In genomic region chr15:97802575-97802974, GRCm38 (mm10) we compare ENCODE assay signal across 11 mouse cellular contexts. TPM values are rescaled to one million over a fixed set of nuclear protein-coding genes. Genes with fewer than 3 reads are reported as not detected.
DNase-seq lines count a peak whose midpoint lies in the region; ATAC-seq lines count a peak whose summit lies in the region.
"Had no signal": no experiment of that assay in that cellular context is flagged by ENCODE, and none has a peak within 500 bp of the region (broad histone marks: within the 10 kb centered on the region; RNA-seq: fewer than 3 reads in every experiment).

No protein-coding gene starts in this region.

- ATAC-seq in heart, embryonic 15.5 days (replicated peaks; ENCODE audit: insufficient number of reproducible peaks, insufficient read depth, low FRiP score, low read depth) = peak; percentile 21; the same call in 1 of the 2 replicates
- ATAC-seq in hindbrain, embryonic 15.5 days (ENCODE audit: low FRiP score, low read depth) = peak; percentile 78
- ATAC-seq in neural tube, embryonic 13.5 days (ENCODE audit: low read depth) = peak; percentile 72

- H3K27me3 ChIP-seq in heart, embryonic 15.5 days = no peaks in the 10 kb centered on the region
- H3K27me3 ChIP-seq in hindbrain, embryonic 15.5 days = no peaks in the 10 kb centered on the region
- H3K27me3 ChIP-seq in neural tube, embryonic 13.5 days = no peaks in the 10 kb centered on the region
- H3K27me3 ChIP-seq: CH12.LX had no signal

- H3K27ac ChIP-seq in heart, embryonic 15.5 days = no peak overlapping the region
- H3K27ac ChIP-seq in hindbrain, embryonic 15.5 days (replicated peaks) = peak overlapping the region; percentile 63
- H3K27ac ChIP-seq in neural tube, embryonic 13.5 days (replicated peaks) = peak overlapping the region; percentile 69
- H3K27ac ChIP-seq: layer of hippocampus, adult 2 months had no signal

- H3K9ac ChIP-seq in heart, embryonic 15.5 days = no peak overlapping the region
- H3K9ac ChIP-seq in hindbrain, embryonic 15.5 days = peak overlapping the region; percentile 37; the same call in 1 of the 2 replicates
- peak overlapping the region; percentile 56; the same call in 1 of the 2 replicates for H3K9ac ChIP-seq in neural tube, embryonic 13.5 days

- H3K4me2 ChIP-seq in heart, embryonic 15.5 days = no peak overlapping the region
- peak overlapping the region; percentile 49 for H3K4me2 ChIP-seq in hindbrain, embryonic 15.5 days
- peak overlapping the region; percentile 44 for H3K4me2 ChIP-seq in neural tube, embryonic 13.5 days

- peaks cover 59% of the 10 kb centered on the region for H3K36me3 ChIP-seq in heart, embryonic 15.5 days
- peaks cover 14% of the 10 kb centered on the region for H3K36me3 ChIP-seq in hindbrain, embryonic 15.5 days
- H3K36me3 ChIP-seq in neural tube, embryonic 13.5 days = peaks cover 70% of the 10 kb centered on the region

- no peaks in the 10 kb centered on the region for H3K9me3 ChIP-seq in heart, embryonic 15.5 days (replicated peaks)
- no peaks in the 10 kb centered on the region for H3K9me3 ChIP-seq in hindbrain, embryonic 15.5 days
- H3K9me3 ChIP-seq in neural tube, embryonic 13.5 days = no peaks in the 10 kb centered on the region

- no peak for DNase-seq in heart, postnatal 4 days
- DNase-seq in embryo, embryonic 11 days = peak; percentile 69
- no peak for DNase-seq in thymus, postnatal 10 days (ENCODE audit: low spot score in 2 of 2)
- DNase-seq in testis, postnatal 14 days (ENCODE audit: low spot score) = no peak
- DNase-seq in layer of hippocampus, postnatal 14 days (ENCODE audit: low spot score in 2 of 2) = no peak
- DNase-seq: thymus, postnatal 14 days had no signal

- peaks cover 6% of the 10 kb centered on the region; the same call in 1 of the 2 replicates for H3K4me1 ChIP-seq in heart, embryonic 15.5 days (replicated peaks)
- peaks cover 31% of the 10 kb centered on the region for H3K4me1 ChIP-seq in hindbrain, embryonic 15.5 days (replicated peaks)
- H3K4me1 ChIP-seq in neural tube, embryonic 13.5 days (replicated peaks) = peaks cover 31% of the 10 kb centered on the region

- WGBS in heart, embryonic 15.5 days = 30% methylated on average over 13 of the region's 13 CpGs
- 12% methylated on average over 13 of the region's 13 CpGs for WGBS in hindbrain, embryonic 15.5 days
- 11% methylated on average over 13 of the region's 13 CpGs for WGBS in neural tube, embryonic 13.5 days

- H3K4me3 ChIP-seq in heart, embryonic 15.5 days = no peak overlapping the region
- peak overlapping the region; percentile 28 for H3K4me3 ChIP-seq in hindbrain, embryonic 15.5 days
- peak overlapping the region; percentile 19 for H3K4me3 ChIP-seq in neural tube, embryonic 13.5 days
- H3K4me3 ChIP-seq: layer of hippocampus, adult 2 months had no signal

RNA-seq across cellular contexts. Expression of gene Slc48a1, which starts 24.3 kb away (rescaled TPM):
- 64.3 and 76.8 TPM in 2 replicates for polyA plus RNA-seq in heart, embryonic 15.5 days (2015; fragmentation: Nextera tagmentation; extraction: Ambion mirVana)
- 10 to 100 TPM; 58.7 to 59.2 TPM for total RNA-seq in heart, postnatal 4 days (2021)
- polyA plus RNA-seq in hindbrain, embryonic 15.5 days (2015; fragmentation: Nextera tagmentation; extraction: Ambion mirVana) = 93.1 and 97.5 TPM in 2 replicates
- polyA plus RNA-seq in neural tube, embryonic 13.5 days (2015; fragmentation: Nextera tagmentation; extraction: Ambion mirVana) = 54.5 and 66.0 TPM in 2 replicates
- total RNA-seq in layer of hippocampus, postnatal 14 days (2021) = 100 to 1,000 TPM; 131 to 147 TPM

RNA-seq across cellular contexts. Expression of gene Rapgef3, which starts 34.8 kb away (rescaled TPM):
- 20.0 and 24.0 TPM in 2 replicates for polyA plus RNA-seq in heart, embryonic 15.5 days (2015; fragmentation: Nextera tagmentation; extraction: Ambion mirVana)
- 10 to 100 TPM; 32.7 to 33.4 TPM for total RNA-seq in heart, postnatal 4 days (2021)
- polyA plus RNA-seq in hindbrain, embryonic 15.5 days (2015; fragmentation: Nextera tagmentation; extraction: Ambion mirVana) = 15.3 and 15.5 TPM in 2 replicates
- 10.8 and 12.0 TPM in 2 replicates for polyA plus RNA-seq in neural tube, embryonic 13.5 days (2015; fragmentation: Nextera tagmentation; extraction: Ambion mirVana)
- total RNA-seq in layer of hippocampus, postnatal 14 days (2021) = 10 to 100 TPM; 39.3 to 40.1 TPM

RNA-seq across cellular contexts. Expression of gene Hdac7, which starts 41.7 kb away (rescaled TPM):
- polyA plus RNA-seq in heart, embryonic 15.5 days (2015; fragmentation: Nextera tagmentation; extraction: Ambion mirVana) = 20.4 and 34.5 TPM in 2 replicates
- total RNA-seq in heart, postnatal 4 days (2021) = 10 to 100 TPM; 51.6 to 52.0 TPM
- 25.5 and 28.1 TPM in 2 replicates for polyA plus RNA-seq in hindbrain, embryonic 15.5 days (2015; fragmentation: Nextera tagmentation; extraction: Ambion mirVana)
- polyA plus RNA-seq in neural tube, embryonic 13.5 days (2015; fragmentation: Nextera tagmentation; extraction: Ambion mirVana) = 24.9 and 26.1 TPM in 2 replicates
- 10 to 100 TPM; 24.9 to 25.0 TPM for total RNA-seq in layer of hippocampus, postnatal 14 days (2021)

Comparison
In these comparisons a context has a peak if more than half of its experiments do, and no peak if none do; other contexts are left out.
1. ATAC-seq: peak in every context shown above with its lines; median percentile 78 in hindbrain, embryonic 15.5 days; 72 in neural tube, embryonic 13.5 days; 21 in heart, embryonic 15.5 days.